Mouse (Mus musculus): ENCODE data around the gene Pbld2. TPM values are rescaled to one million over a fixed set of nuclear protein-coding genes. Genes with fewer than 3 reads are reported as not detected.

Gene Pbld2
- polyA plus RNA-seq, 1 experiment from 2014 or later: 15.0 TPM

- Histone ChIP-seq H3K36me3 (ENCODE audit: control insufficient read depth, insufficient read depth, low read length) (no peaks in the 10 kb centered on the region), H3K4me3 (ENCODE audit: low read depth, low read length) (no peak overlapping the region), H3K27me3 (ENCODE audit: control insufficient read depth, insufficient read depth, low read length) (no peaks in the 10 kb centered on the region), H3K27ac (replicated peaks) (0 out of 2 replicates have a peak overlapping the region, but pooled peaks have one; percentile 18), H3K4me2 (replicated peaks; ENCODE audit: low read depth) (no peak overlapping the region), H3K9ac (ENCODE audit: low read length) (no peak overlapping the region), H3K9me3 (ENCODE audit: control insufficient read depth, low read length) (no peaks in the 10 kb centered on the region), H3K4me1 (replicated peaks; ENCODE audit: control insufficient read depth, insufficient read depth) (no peaks in the 10 kb centered on the region; the same call in 1 of the 2 replicates)
- ATAC-seq (ENCODE audit: low FRiP score, low TSS enrichment): peak; percentile 68
- 42% methylated on average over 11 of the region's 11 CpGs for WGBS
- DNase-seq (ENCODE audit: low spot score): peak; percentile 81
- TF ChIP-seq EP300 (optimal IDR thresholded peaks at IDR 0.05) (no peak), CTCF (IDR thresholded peaks at IDR 0.05; ENCODE audit: low read depth) (no peak)
Measured at GRCm38 (mm10) chr10:63060406-63060805, 36.3 kb downstream of the Pbld2 start.

- DNase-seq (ENCODE audit: low spot score) (no peak), ATAC-seq (ENCODE audit: low FRiP score, low TSS enrichment) (no peak)
- Histone ChIP-seq H3K9me3 (ENCODE audit: control insufficient read depth, low read length) (no peaks in the 10 kb centered on the region), H3K4me2 (replicated peaks; ENCODE audit: low read depth) (no peak overlapping the region), H3K36me3 (ENCODE audit: control insufficient read depth, insufficient read depth, low read length) (no peaks in the 10 kb centered on the region), H3K9ac (ENCODE audit: low read length) (no peak overlapping the region), H3K4me1 (replicated peaks; ENCODE audit: control insufficient read depth, insufficient read depth) (no peaks in the 10 kb centered on the region; the same call in 1 of the 2 replicates), H3K4me3 (ENCODE audit: low read depth, low read length) (no peak overlapping the region), H3K27me3 (ENCODE audit: control insufficient read depth, insufficient read depth, low read length) (no peaks in the 10 kb centered on the region), H3K27ac (replicated peaks) (peak overlapping the region; percentile 24; the same call in 1 of the 2 replicates)
- no peak for TF ChIP-seq CTCF (IDR thresholded peaks at IDR 0.05; ENCODE audit: low read depth)
- TF ChIP-seq EP300 (optimal IDR thresholded peaks at IDR 0.05): no peak
- 65% methylated on average over 12 of the region's 12 CpGs for WGBS
Measured at GRCm38 (mm10) chr10:63061266-63061665, 37.2 kb downstream of the Pbld2 start.

GRCm38 (mm10) chr10:63062696-63063095, 38.6 kb downstream of the Pbld2 start:
- TF ChIP-seq CTCF (IDR thresholded peaks at IDR 0.05; ENCODE audit: low read depth) (no peak), EP300 (optimal IDR thresholded peaks at IDR 0.05) (no peak)
- Histone ChIP-seq H3K4me1 (replicated peaks; ENCODE audit: control insufficient read depth, insufficient read depth) (no peaks in the 10 kb centered on the region; the same call in 1 of the 2 replicates), H3K27ac (replicated peaks) (no peak overlapping the region), H3K9ac (ENCODE audit: low read length) (no peak overlapping the region), H3K36me3 (ENCODE audit: control insufficient read depth, insufficient read depth, low read length) (no peaks in the 10 kb centered on the region), H3K4me3 (ENCODE audit: low read depth, low read length) (no peak overlapping the region), H3K27me3 (ENCODE audit: control insufficient read depth, insufficient read depth, low read length) (no peaks in the 10 kb centered on the region), H3K9me3 (ENCODE audit: control insufficient read depth, low read length) (no peaks in the 10 kb centered on the region), H3K4me2 (replicated peaks; ENCODE audit: low read depth) (no peak overlapping the region)
- no peak for DNase-seq (ENCODE audit: low spot score)
- WGBS: 89% methylated on average over 5 of the region's 5 CpGs
- ATAC-seq (ENCODE audit: low FRiP score, low TSS enrichment): no peak

- WGBS: 77% methylated on average over 7 of the region's 7 CpGs
- H3K4me3 ChIP-seq (ENCODE audit: low read depth, low read length): no peak overlapping the region
Measured at GRCm38 (mm10) chr10:63063365-63063764, 39.2 kb downstream of the Pbld2 start.

GRCm38 (mm10) chr10:63064516-63064915, 40.4 kb downstream of the Pbld2 start:
- 81% methylated on average over 9 of the region's 9 CpGs for WGBS
- H3K4me3 ChIP-seq (ENCODE audit: low read depth, low read length): no peak overlapping the region
- H3K36me3 ChIP-seq (ENCODE audit: control insufficient read depth, insufficient read depth, low read length): no peaks in the 10 kb centered on the region
- no peaks in the 10 kb centered on the region for H3K27me3 ChIP-seq (ENCODE audit: control insufficient read depth, insufficient read depth, low read length)
- no peak overlapping the region for H3K4me2 ChIP-seq (replicated peaks; ENCODE audit: low read depth)
- ATAC-seq (ENCODE audit: low FRiP score, low TSS enrichment) (no peak), DNase-seq (ENCODE audit: low spot score) (no peak)
- H3K4me1 ChIP-seq (replicated peaks; ENCODE audit: control insufficient read depth, insufficient read depth): no peaks in the 10 kb centered on the region; the same call in 1 of the 2 replicates
- H3K27ac ChIP-seq (replicated peaks): no peak overlapping the region
- TF ChIP-seq EP300 (optimal IDR thresholded peaks at IDR 0.05) (no peak), CTCF (IDR thresholded peaks at IDR 0.05; ENCODE audit: low read depth) (no peak)
- no peaks in the 10 kb centered on the region for H3K9me3 ChIP-seq (ENCODE audit: control insufficient read depth, low read length)
- H3K9ac ChIP-seq (ENCODE audit: low read length): no peak overlapping the region

More at GRCm38 (mm10) chr10:63063365-63063764, 39.2 kb downstream of the Pbld2 start:
- no peak for TF ChIP-seq CTCF (IDR thresholded peaks at IDR 0.05; ENCODE audit: low read depth)
- TF ChIP-seq EP300 (optimal IDR thresholded peaks at IDR 0.05): no peak
- H3K9ac ChIP-seq (ENCODE audit: low read length): no peak overlapping the region
- no peak overlapping the region for H3K27ac ChIP-seq (replicated peaks)
- DNase-seq (ENCODE audit: low spot score) (no peak), ATAC-seq (ENCODE audit: low FRiP score, low TSS enrichment) (no peak)
- H3K36me3 ChIP-seq (ENCODE audit: control insufficient read depth, insufficient read depth, low read length): no peaks in the 10 kb centered on the region
- no peaks in the 10 kb centered on the region; the same call in 1 of the 2 replicates for H3K4me1 ChIP-seq (replicated peaks; ENCODE audit: control insufficient read depth, insufficient read depth)
- no peak overlapping the region for H3K4me2 ChIP-seq (replicated peaks; ENCODE audit: low read depth)
- no peaks in the 10 kb centered on the region for H3K9me3 ChIP-seq (ENCODE audit: control insufficient read depth, low read length)
- H3K27me3 ChIP-seq (ENCODE audit: control insufficient read depth, insufficient read depth, low read length): no peaks in the 10 kb centered on the region

GRCm38 (mm10) chr10:63065561-63065960, 41.4 kb downstream of the Pbld2 start:
- Histone ChIP-seq H3K9me3 (ENCODE audit: control insufficient read depth, low read length) (no peaks in the 10 kb centered on the region), H3K36me3 (ENCODE audit: control insufficient read depth, insufficient read depth, low read length) (no peaks in the 10 kb centered on the region), H3K27ac (replicated peaks) (no peak overlapping the region), H3K4me1 (replicated peaks; ENCODE audit: control insufficient read depth, insufficient read depth) (no peaks in the 10 kb centered on the region; the same call in 1 of the 2 replicates), H3K9ac (ENCODE audit: low read length) (no peak overlapping the region), H3K4me2 (replicated peaks; ENCODE audit: low read depth) (no peak overlapping the region), H3K27me3 (ENCODE audit: control insufficient read depth, insufficient read depth, low read length) (no peaks in the 10 kb centered on the region), H3K4me3 (ENCODE audit: low read depth, low read length) (no peak overlapping the region)
- WGBS: 63% methylated on average over 8 of the region's 8 CpGs
- TF ChIP-seq EP300 (optimal IDR thresholded peaks at IDR 0.05) (no peak), CTCF (IDR thresholded peaks at IDR 0.05; ENCODE audit: low read depth) (no peak)
- ATAC-seq (ENCODE audit: low FRiP score, low TSS enrichment): no peak
- no peak for DNase-seq (ENCODE audit: low spot score)

All from stomach, postnatal 0 days (tissue).